Comparison of ENCODE assay signal across 7 mouse cellular contexts in the genomic region with DNA sequence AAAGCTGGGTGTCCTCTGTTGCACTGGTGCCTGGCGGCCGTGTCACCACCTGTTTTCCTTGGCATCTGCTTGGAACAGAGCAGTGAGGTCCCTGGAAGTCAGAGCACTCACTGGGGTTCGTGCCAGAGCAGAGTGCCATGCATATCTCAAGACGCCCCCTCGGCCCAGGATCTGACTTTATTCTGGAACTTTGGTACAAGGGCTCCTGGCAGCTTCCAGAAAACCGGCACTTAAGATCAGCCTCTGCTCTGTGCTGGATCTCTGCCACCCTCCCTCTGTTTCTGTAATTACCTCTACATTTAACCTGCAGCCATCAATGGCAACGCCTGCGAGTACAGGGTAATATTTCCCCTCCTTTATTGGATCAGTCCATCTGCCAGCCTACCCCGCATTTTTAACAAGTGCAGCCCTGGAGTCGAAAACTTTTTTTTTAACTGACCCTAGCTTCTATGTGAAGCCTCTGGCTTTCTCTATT.
DNase-seq lines count a peak whose midpoint lies in the region; ATAC-seq and TF ChIP-seq lines count a peak whose summit lies in the region.

No protein-coding gene starts in this region.

- 18% methylated on average over 10 of the region's 10 CpGs for WGBS in midbrain, embryonic 14.5 days
- 61% methylated on average over 10 of the region's 10 CpGs for WGBS in liver, embryonic 12.5 days (ENCODE audit: insufficient replicate concordance)
- WGBS in intestine, embryonic 16.5 days, result 52% methylated on average over 10 of the region's 10 CpGs

- no peak for TF ChIP-seq POLR2A in brain, embryonic 14.5 days (IDR thresholded peaks at IDR 0.05; ENCODE audit: borderline replicate concordance, extremely low read depth, insufficient read depth, insufficient read length, poor library complexity, severe bottlenecking)

- H3K9me3 ChIP-seq in midbrain, embryonic 14.5 days (ENCODE audit: control insufficient read depth, low read length), result no peaks in the 10 kb centered on the region
- no peaks in the 10 kb centered on the region for H3K9me3 ChIP-seq in liver, embryonic 12.5 days (replicated peaks)
- no peaks in the 10 kb centered on the region for H3K9me3 ChIP-seq in intestine, embryonic 16.5 days (ENCODE audit: control insufficient read depth, low read length)

- peaks cover 10% of the 10 kb centered on the region; the same call in 1 of the 2 replicates for H3K27me3 ChIP-seq in midbrain, embryonic 14.5 days (ENCODE audit: control insufficient read depth, insufficient read depth, low read length)
- no peaks in the 10 kb centered on the region for H3K27me3 ChIP-seq in liver, embryonic 12.5 days (replicated peaks)
- no peaks in the 10 kb centered on the region for H3K27me3 ChIP-seq in intestine, embryonic 16.5 days (replicated peaks; ENCODE audit: control insufficient read depth, insufficient read depth, low read length)

- H3K4me3 ChIP-seq in midbrain, embryonic 14.5 days (replicated peaks; ENCODE audit: low read depth, low read length), result no peak overlapping the region
- no peak overlapping the region for H3K4me3 ChIP-seq in liver, embryonic 12.5 days
- H3K4me3 ChIP-seq in intestine, embryonic 16.5 days (ENCODE audit: low read length), result no peak overlapping the region

- peak; percentile 89 for DNase-seq in brain, embryonic 14.5 days (ENCODE audit: low read depth)
- peak; percentile 83 to 87 for DNase-seq in cerebellum, postnatal 10 days
- peak; percentile 5 for DNase-seq in gastrocnemius, postnatal 25 days
- peak; percentile 45 for DNase-seq in midbrain, embryonic 14.5 days
- no peak for DNase-seq in adrenal gland, adult 8-10 months

- H3K36me3 ChIP-seq in midbrain, embryonic 14.5 days (ENCODE audit: control insufficient read depth, insufficient read depth, low read length), result no peaks in the 10 kb centered on the region
- H3K36me3 ChIP-seq in liver, embryonic 12.5 days, result no peaks in the 10 kb centered on the region
- H3K36me3 ChIP-seq in intestine, embryonic 16.5 days (ENCODE audit: control insufficient read depth, insufficient read depth, low read length), result no peaks in the 10 kb centered on the region

- no peak for ATAC-seq in midbrain, embryonic 14.5 days (ENCODE audit: low FRiP score, low TSS enrichment)
- no peak for ATAC-seq in liver, embryonic 12.5 days
- no peak for ATAC-seq in intestine, embryonic 16.5 days

- peak overlapping the region; percentile 27 for H3K4me2 ChIP-seq in midbrain, embryonic 14.5 days (ENCODE audit: low read length)
- H3K4me2 ChIP-seq in liver, embryonic 12.5 days, result no peak overlapping the region
- no peak overlapping the region for H3K4me2 ChIP-seq in intestine, embryonic 16.5 days (ENCODE audit: low read depth, low read length)

- TF ChIP-seq CTCF in brain, embryonic 14.5 days (IDR thresholded peaks at IDR 0.05; ENCODE audit: borderline replicate concordance, extremely low read depth, insufficient read depth, insufficient read length), result no peak

- no peak overlapping the region for H3K27ac ChIP-seq in midbrain, embryonic 14.5 days (replicated peaks; ENCODE audit: low read depth, low read length)
- H3K27ac ChIP-seq in liver, embryonic 12.5 days, result no peak overlapping the region
- no peak overlapping the region for H3K27ac ChIP-seq in intestine, embryonic 16.5 days (ENCODE audit: low read length)

- no peak overlapping the region for H3K9ac ChIP-seq in midbrain, embryonic 14.5 days (replicated peaks; ENCODE audit: low read length)
- H3K9ac ChIP-seq in liver, embryonic 12.5 days, result no peak overlapping the region
- H3K9ac ChIP-seq in intestine, embryonic 16.5 days (ENCODE audit: low read depth, low read length), result no peak overlapping the region

- H3K4me1 ChIP-seq in midbrain, embryonic 14.5 days (ENCODE audit: control insufficient read depth, insufficient read depth, low read length), result peaks cover 12% of the 10 kb centered on the region
- no peaks in the 10 kb centered on the region for H3K4me1 ChIP-seq in liver, embryonic 12.5 days
- H3K4me1 ChIP-seq in intestine, embryonic 16.5 days (ENCODE audit: control insufficient read depth, insufficient read depth, low read length), result no peaks in the 10 kb centered on the region
